Mouse (Mus musculus) ovary, postnatal 14 days (tissue): ENCODE results near the gene Glrx3.

Experiments used
- DNase-seq: peaks from one replicate; pipeline ENCODE4 v3.0.0; 2022; ENCODE audit warnings: low spot score

Glrx3 gene

DNA sequence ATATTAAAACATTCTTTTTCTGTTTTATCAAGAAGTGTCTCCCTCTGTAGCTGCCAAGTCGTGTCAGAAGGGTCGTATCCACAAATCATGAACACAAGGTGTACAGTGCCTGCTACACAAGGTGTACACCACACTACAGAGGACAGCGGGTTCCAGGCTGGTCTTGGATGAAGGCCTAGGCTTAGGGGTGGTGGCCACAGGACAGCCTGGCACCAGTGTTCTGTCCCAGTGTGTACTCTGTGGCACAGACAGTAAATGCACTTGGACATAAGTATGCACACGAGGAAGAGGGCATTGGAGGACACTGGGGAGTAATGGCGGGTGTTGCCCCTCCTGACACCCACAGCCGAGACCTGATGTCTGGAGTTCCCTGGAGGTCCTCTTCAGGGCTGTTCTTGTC, 34.7 kb downstream of the Glrx3 start:
- no peak for DNase-seq

DNA sequence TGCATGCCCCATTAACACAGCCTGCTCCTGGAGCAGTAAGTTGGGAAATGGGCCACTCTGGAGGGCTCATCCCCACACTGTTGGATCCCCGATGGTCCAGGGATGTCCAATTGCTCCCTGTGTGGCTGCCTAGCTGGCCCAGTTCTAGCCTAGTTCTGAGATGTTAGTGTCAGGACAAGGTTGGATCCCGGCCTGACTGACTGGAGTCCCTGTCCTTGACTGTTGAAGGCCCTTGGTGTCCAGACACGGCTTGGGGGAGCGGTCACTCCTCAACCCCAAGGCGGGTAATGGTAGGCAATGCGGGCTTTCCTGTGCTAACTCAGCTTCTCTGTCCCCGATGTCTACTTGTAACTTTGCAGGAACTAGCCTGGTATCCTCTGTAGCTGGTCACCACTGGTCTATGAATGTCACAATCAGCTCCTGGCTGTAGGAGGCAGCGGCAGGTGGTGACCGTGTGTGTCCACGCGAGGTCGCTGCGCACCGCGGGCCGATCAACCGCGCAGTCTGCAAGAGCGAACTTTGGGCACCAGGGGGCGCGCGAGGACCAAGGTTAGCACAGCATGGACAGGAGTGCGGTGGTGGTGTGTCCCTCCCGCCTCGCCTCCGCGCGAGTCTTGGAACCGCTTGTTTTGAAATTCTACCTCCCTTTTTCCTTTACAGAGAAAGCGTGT, 40.7 kb downstream of the Glrx3 start:
- peak; percentile 97 for DNase-seq

DNA sequence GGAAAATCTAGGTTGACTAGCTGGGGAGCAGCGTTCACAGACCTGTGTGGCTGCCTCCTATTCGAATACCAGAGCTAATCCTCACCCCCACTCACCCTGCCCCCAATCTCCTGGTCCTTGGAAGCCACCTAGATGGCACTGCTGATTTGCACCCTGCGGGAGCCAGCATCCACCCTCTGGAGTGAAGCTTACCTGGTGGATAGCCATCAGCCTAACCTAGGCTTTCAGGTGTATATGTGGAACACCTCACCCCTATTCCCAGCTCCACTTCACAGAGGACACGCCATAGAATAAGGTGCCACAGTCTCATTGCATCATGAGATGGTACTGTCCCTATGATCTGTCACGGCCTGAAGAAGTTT, 41.2 kb downstream of the Glrx3 start:
- DNase-seq: no peak

DNA sequence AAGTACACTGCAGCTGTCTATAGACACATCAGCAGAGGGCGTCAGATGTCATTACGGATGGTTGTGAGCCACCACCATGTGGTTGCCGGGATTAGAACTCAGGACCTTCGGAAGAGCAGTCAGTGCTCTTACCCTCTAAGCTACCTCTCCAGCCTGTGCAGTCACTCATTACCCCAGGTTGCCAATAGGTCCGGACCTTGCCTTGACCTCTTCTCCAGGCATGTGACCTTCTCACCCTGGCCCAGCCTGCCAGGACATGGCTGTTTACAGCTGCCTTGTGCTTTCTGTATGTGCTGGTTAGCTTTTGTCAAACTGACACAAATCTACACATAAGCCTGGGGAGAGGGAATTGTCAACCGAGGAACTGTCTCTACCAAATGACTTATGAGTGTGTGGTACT, 43.4 kb downstream of the Glrx3 start:
- DNase-seq: no peak

DNA sequence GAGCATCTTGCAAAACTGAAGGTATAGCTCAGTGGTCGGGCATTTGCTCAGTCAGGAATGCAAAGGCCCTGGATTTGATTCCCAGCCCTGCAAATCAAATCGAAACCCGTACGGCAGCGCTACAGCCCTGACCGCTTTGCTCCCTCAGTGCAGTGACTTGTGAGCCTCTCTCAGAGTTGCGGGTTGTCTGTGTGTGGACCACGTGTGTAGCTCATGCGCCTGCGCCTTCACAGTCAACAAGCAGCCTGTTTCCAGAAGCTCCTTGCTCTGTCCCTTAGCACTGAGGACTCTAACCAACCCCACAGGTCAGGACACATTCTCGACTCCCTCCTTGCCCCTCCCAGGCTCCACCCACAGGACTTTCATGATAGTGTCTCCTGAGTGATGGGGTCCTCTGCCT, 46.6 kb downstream of the Glrx3 start:
- no peak for DNase-seq

DNA sequence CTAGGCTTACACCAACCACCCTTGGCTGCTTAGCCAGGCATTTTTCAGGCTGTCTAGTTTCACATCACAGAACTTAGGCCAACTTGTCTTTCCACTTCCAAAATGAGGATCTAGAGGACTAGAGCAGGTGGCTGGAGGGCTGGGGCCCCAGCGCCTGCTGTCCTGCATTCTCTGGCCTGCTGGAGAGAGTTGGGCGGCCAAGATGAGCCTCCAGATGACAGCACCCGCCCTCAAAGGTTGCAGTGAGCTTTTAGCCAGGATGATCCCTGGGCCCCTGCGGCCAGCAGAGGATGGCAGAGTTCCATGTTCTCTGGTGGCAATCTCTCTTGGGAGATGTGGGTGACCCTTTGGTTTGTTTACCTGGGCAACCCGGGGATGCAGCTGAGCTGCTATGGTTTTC, 51.0 kb downstream of the Glrx3 start:
- no peak for DNase-seq

DNA sequence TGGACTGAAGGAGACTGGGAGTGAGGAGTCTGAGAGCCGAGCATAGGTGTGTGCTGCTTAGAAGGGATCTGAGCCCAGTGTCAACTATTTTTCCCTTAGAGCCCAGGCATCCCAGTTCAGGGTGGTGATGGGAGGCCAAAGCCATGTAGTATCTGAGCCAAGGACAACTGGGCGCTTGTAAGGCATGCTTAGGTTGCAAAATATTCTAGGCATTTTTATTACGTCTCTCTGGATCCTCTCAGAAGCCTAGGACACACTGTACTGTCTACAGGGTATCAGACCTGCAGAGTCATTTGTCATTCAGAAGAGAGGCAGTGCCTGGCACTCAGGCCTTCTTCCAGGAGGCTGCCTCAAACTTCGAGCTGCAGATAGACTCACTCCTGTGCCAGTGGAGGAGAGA, 53.3 kb downstream of the Glrx3 start:
- no peak for DNase-seq

DNA sequence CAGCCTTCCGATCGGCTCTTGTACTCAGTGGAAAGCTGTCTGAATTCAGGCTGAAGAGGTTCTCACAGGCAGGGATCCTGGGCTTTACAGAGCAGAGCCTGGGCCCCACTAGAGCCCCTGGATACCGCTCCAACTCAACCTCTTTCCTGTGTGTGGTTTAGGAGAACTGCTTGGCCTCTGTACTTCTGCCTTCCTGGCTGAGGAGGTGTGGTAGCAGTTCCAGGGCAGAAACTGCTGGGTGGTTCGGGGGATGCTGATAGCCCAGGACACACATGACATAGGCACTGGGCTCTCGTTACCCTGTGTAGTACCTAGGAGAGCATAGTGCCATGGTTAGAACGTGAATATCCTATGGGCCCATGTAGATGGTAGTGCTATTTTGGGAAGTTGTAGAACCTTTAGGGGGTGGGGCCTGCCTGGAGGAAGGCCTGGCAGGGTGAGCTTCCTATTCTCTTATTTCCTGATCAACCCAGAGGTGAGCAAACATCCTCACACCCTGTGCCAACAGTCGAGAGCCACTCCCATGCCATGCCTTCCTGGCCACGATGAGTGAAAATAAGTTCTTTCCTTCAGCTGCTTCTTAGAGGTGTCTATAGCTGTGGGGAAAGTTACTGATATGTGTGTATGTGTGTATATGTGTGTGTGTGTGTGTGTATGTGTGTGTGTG, 55.0 kb downstream of the Glrx3 start:
- no peak for DNase-seq

DNA sequence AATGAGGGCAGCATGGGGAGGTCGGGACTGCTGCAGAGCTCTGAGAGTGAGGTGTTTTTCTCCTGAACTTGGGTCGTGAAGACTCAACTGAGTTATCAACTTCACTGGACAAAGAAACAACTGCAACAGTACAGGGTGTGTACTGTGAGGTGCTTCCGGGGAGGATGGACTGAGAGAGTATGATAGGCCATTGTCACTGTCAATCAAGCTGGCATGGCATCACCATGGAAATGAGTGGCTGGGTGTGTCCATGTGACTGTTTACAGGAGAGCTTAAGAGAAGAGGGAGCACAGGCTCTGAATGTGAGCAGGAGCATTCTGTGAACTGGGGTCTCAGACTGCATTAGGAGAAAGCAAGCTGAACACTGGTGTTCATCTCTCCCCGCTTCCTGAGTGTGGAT, 61.3 kb downstream of the Glrx3 start:
- DNase-seq: no peak

DNA sequence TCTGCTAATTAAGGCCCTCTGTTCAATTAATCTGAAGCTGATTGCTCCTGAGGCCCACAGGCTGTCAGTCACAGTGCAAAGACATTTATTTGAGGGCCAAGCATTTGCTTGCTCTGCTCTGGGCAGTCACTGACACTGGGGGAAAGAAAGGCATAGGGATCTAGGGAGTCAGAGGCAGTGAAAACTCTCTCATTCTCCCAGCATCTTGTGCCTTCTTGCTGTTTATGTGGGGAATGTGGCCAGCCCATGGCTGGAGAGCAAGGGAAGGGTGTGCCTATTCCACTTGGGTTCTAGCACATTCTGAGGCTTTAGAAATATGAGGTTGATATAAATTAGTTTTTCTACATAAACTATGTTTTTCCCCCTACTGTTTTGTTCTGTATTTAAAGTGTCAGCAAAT, 80.2 kb downstream of the Glrx3 start:
- DNase-seq: no peak

DNA sequence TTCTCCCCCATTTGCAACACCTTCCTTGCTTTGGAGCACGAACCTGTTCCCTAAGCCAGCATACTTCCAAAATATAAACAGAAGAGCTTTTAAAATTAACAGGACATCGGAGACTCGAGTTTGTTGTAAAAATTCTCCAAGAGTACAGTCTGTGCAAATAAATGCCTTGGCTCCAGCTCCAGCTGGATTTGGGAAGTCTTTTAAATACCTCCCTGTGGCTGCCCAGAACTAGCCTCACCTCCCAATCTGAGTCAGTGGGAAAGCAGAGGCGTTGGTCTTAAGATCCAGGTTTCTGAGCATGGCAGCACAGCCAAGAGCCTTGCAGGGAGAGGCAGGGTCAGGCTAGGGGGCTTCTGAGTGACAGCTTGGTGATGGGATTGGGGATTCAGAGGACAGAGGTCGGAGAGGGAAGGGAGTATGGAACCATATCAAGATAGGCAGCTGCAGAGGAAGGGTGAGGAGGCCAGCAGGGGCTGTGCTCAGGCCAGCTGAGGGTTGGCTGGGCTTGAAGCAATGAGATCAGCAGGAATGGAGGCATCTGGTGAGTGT, 80.7 kb downstream of the Glrx3 start:
- DNase-seq: no peak
